Mouse (Mus musculus) testis, postnatal 14 days (tissue): ENCODE results near the gene Pnpla2.
"Not testable (repeated sequence)": the region's sequence is repeated elsewhere in the genome, so short reads cannot be mapped to it uniquely, and the experiment has no call there.

Experiments
- DNase-seq: peaks from one replicate; pipeline ENCODE4 v3.0.0; 2021; ENCODE audit warnings: low spot score

Pnpla2 gene

DNA sequence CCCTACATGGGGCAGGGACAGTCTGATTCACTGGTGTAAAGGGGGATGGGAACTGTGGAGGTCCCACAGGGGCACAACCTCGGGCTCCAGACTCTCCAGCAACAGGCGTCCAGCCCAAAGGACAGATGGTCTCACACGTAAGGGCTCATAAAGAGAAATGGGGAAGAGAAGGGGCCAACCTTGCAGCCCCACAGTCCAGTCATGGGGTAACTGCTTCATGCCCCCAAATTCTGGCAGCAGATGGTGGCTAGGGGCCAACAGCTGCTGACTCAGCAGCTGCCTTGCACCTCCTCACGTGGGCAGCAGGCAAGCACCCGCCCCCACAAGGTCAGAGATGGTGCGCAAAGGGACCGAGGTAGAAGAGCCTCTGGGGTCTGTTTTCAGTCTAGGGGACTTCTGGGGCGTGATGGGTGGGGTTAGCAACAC lies 22.8 kb upstream of the Pnpla2 start:
- DNase-seq = no peak

DNA sequence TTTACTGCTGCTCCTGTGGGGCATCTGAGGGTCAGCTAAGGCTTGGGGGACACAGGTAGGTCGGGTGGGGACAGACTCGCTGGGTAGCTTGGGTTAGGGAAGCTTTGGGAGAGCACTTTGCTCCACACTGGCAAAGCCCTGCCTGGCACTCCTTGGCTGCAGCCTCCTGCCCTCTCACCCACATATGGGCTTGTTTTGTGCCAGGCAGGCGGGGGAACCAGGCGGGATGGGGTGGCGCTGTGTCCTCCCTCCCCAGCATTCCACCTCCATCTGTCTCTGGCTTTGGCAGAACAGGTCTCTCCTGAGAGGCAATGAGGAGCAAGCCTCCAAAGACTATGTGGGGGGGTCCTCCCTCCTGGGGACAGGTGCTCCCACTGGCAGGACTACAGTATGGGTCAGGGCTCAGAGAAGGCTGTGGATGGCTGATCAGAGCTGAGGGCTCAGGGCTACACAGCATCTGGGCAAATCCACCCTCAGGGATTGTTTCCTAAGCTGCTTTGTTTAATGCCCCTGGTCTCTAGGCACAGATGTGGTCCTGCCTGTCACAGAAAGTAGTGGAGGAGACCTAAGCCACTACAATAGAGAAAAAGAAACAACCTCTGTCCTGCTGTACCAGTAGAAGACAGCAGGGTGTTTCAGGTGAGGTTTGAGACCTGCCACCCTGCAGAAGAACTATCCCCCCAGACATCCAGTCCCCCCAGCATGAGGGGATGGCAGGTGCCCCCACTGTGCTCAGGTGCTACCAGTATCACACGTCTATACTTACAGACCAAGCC lies 22.1 kb upstream of the Pnpla2 start:
- DNase-seq = no peak

- DNase-seq = no peak
Observed at GRCm38 (mm10) chr7:141433517-141434400, 21.2 kb upstream of the Pnpla2 start.

GRCm38 (mm10) chr7:141434464-141434863 lies 20.5 kb upstream of the Pnpla2 start:
- no peak for DNase-seq

DNA sequence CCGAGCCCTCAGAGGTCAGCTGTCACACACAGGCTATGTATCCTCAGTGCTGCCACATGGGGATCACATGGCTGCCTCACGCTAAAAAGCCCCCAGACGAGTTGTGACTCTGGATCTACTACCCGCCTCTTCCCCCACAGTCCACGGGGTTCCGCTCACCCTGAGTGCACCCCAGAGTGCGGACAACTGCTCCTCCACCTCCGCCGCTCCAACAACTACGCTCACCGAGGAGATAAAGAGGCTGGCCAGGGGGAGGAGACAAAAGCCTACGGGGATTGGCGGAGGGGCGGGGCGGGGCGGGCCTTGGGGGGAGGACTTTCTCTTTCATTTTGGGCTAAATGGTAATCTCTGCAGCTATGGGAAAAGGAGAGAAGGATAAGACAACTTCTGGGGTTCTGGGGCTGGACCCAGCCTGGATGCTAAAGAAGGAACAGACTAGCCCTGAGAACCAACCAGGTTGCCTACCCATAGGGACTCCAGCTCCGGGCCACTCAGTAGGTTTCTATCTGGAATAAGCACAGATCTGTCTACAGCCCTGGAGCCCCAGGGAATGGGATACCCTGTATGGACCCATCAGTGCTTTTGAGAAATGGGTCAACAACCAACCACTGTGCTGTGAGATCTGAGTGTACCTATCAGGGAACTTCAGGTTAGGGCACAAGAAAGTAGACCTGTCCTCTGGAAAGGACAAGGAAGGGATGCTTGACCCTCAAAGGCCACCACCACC lies 19.7 kb upstream of the Pnpla2 start:
- DNase-seq = no peak

DNA sequence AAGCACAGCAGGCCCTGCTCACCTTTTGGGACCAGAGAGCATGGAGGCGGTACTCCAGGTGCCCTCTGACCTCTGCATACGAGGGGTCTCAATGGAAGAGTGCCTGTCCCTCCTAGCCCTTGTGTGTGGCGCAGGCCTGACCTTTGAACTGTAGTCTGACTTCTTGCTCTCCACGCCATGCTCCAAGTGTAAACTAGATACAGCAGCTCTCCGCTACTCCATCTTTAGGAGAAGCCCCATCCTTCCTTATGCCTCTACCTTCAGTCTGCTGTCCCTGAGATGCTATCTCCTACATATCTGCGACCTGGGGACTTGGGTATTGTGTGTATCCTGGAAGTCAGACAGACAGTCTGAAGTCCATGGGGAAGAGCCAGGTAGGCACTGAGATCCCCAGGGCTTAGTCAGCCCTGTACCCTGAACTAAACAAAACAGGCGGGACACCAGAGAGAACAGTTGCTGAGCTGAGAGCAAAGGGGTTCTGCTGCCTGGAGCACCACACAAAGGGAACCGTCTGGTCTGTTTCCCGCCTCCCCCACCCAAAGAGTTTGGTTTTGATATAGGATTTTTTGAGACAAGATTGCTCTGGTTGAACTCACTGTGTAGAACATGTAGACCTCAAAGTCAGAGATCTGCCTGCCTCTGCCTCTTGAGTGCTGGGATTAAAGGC lies 19.0 kb upstream of the Pnpla2 start:
- DNase-seq = no peak

GRCm38 (mm10) chr7:141436523-141436892 lies 18.5 kb upstream of the Pnpla2 start:
- DNase-seq = no peak

DNA sequence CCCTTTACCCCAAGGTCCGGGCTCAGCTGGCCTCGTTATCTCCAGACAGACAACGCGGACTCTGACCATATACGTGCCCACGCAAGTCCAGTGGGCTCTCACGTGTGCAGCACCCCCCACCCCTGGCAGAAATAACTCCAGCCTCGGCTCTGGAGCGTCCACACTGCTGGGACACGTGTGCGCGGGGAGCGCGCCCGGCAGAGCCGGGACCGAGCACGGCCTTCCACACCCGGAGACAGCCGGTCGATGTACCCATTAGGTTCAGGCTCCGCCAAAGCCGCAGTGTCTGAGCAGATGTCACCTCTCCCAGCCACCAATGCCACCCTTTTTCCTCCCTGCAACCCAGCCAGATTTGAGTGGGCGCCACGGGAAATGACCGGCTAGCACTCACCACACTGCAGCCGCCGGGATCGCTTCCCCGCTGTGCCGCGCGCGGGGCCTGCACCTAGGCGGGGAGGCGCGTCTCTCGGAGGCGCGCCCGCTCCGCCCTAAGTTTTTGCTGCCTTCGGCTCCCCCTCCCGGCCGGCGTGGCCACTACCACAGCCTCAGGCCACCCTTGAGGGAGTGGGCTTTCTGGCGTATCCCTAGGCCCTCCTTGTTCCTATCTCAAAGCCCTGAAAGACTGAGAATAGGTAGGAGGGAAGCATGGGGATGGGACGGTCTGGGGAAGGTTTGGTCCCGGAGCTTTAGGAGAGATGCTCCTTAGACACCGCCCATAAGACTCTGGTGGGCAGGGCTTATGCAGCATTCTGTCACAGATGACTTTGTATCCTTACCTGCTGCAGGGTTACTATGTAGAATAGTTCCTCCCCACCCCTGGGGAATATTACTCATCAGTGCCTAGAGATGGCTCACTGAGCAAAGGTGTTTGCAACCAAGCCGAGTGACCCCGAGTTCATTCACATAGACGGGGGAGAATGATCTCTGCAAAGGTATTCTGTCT lies 17.5 kb upstream of the Pnpla2 start, which contains the start of gene Slc25a22:
Gene Slc25a22, minus strand, starts transcription at position 715 of the 943 bp plus-strand sequence.
- DNase-seq = peak; percentile 69

DNA sequence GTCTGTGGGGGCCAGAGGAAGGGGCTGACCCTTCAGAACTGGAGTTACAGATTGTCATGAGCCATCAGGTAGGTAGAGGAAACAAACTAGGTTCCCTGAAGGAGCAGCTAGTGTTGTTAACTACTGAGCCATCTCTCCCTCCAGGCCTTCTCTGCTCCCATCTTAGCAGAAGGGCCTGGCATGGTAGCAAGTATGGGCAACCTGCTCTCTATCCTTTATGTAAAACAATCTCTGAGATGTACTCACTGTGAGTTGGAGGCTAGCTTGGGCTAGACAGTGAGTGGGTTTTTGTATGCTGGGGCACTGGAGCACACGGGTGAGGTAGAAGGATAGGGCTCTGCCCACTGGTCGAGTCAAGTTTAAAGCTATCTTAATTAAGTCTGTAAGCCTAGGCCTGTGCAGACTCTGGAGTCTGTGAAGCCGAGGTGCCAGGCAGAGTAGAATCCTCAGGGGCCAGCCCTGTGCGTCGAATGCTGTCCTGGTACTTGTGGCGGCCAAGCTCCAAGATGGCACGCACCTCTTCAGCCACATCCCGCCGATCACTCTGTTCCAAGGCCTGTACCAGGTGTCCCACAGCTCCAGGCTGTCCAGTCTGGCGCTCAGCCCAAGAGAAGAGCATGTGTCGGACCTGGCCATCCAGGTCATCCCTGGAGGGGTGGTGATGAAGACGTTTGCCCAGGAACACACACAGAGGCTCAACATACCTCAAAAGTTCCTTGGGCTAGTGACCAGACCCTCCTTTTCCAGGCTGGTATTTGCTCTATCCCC lies 16.6 kb upstream of the Pnpla2 start:
- DNase-seq = no peak

DNA sequence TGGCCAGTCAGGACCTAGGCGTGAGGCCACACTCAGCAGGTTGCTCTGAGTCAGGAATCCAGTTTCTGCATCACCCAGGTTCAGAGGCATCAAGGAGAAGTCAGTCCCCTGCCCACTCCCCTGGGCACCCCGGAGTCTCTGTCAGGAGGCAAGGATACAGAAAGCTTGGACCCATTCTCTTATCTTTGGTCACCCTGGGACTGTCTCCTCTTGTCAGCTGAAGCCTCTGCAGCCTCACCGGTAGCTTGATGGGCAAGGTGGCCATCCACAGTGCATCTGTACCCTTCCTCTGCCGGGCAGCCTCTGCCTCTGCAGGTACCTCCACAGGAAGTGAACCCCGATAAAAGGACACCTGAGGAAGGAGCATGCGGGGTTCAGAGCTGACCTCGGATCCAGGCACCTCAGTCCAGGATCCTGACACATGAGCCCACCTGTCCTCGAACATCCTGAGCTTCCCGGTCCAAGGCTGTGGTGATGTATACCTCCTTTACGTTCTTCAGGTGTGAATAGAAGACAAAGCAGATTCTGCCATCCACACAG lies 15.8 kb upstream of the Pnpla2 start:
- DNase-seq = no peak

DNA sequence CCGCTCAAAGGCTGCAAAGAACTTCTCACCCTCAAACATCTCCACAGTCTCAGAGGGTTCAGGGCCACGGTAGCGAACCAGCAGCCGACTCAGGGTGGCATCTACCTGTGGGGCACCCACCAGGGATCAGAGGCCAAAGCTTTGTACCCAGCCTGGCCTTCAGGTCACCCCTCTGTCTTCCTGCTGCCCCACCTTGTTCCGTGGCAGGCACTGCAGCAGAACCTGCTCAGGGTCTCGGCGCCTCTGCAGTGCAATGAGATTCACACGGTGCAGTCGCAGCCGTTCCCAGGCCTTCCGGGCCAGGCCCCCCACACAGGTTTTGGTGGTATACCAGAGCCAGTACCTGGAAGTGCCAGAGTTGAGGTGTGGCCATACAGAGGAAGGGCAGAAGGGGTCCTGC lies 15.2 kb upstream of the Pnpla2 start:
- DNase-seq = no peak

- DNase-seq = no peak
Observed at GRCm38 (mm10) chr7:141440613-141441012, 14.4 kb upstream of the Pnpla2 start.

- DNase-seq = no peak
Observed at GRCm38 (mm10) chr7:141441460-141441859, 13.5 kb upstream of the Pnpla2 start.

- DNase-seq = no peak
Observed at GRCm38 (mm10) chr7:141442199-141442598, 12.8 kb upstream of the Pnpla2 start.

DNA sequence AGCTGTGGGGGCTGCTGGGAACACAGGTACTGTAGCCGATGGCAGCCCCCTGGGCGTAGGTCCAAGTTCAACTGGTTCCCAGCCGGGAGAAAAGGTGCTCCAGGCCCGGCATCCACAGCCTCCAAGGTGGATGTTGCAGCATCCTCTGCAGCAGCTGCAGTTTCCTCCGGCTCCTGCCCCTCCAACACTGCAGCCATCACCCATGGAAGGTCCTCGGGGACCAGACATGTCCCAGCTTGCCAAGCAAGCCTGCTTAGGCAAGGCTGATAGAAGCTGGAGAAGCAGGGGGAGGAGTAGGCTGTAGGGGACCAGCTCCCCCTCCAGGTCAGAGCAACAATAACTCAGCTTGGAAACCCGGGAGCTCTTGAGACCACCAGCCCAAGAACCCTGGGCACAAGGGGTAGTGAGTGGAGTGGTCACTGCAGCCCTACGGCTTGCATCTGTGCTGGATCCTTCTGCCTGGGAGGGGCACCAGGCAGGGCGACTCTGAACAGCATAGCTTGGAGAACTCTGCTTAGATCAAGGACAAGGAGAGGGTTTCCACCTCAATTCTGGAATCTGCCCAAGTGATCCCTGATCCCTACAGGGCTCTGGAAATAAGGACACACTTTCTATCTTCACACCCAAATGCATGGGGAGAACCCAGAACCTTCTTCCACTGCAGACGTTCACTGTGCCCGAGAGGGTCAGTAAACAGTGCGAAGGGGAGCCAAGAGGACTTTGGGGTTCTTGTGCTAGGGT lies 11.7 kb upstream of the Pnpla2 start:
- DNase-seq = no peak

- DNase-seq = no peak
Observed at GRCm38 (mm10) chr7:141443828-141444237, 11.2 kb upstream of the Pnpla2 start, which contains the start of gene Pidd1. TSS of gene Pidd1 (minus strand) at chr7:141444025.

DNA sequence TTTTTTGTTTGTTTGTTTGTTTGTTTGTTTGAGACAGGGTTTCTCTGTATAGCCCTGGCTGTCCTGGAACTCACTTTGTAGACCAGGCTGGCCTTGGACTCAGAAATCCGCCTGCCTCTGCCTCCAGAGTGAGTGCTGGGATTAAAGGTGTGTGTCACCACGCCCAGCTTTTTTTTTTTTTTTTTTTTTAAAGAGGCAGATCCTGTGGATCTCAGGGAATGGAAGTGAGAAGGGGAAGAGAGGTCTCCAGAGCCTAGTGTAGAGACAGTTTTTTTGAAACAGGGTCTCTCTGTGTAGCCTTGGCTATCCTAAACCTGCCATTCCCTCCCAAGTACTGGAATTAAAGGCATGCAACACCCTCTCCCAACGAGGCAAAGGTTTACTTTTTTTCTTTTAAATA lies 8.6 kb upstream of the Pnpla2 start:
- DNase-seq = not testable (repeated sequence)

GRCm38 (mm10) chr7:141447110-141447991 lies 7.6 kb upstream of the Pnpla2 start, which contains the start of gene Rplp2:
TSS of gene Rplp2 (plus strand) at chr7:141447370.
- DNase-seq = peak; percentile 94
